Mouse (Mus musculus): ENCODE measurements around the gene Fmc1. TPM values are rescaled to one million over a fixed set of nuclear protein-coding genes. Genes with fewer than 3 reads are reported as not detected.
"Not testable (repeated sequence)": the region's sequence is repeated elsewhere in the genome, so short reads cannot be mapped to it uniquely, and the experiment has no call there.

Gene Fmc1
- polyA plus RNA-seq, 1 experiment = 314 TPM

- H3K27ac ChIP-seq (ENCODE audit: insufficient read depth, low read depth, low read length) = no peak overlapping the region
- H3K36me3 ChIP-seq (ENCODE audit: control insufficient read depth, insufficient read depth, low read length) = no peaks in the 10 kb centered on the region
- TF ChIP-seq CTCF (IDR thresholded peaks at IDR 0.05; ENCODE audit: extremely low read depth, insufficient read length, insufficient replicate concordance, low read depth, low read length) (no peak), POLR2A (IDR thresholded peaks at IDR 0.05; ENCODE audit: low read depth, low read length) (no peak)
- no peak overlapping the region for H3K4me3 ChIP-seq (ENCODE audit: low read depth, low read length)
- H3K4me1 ChIP-seq (ENCODE audit: control insufficient read depth, insufficient read depth, insufficient read length, low read length) = no peaks in the 10 kb centered on the region
- H3K27me3 ChIP-seq (ENCODE audit: control insufficient read depth, insufficient read depth, low read length) = no peaks in the 10 kb centered on the region
- 58% methylated on average over 1 of the region's 1 CpGs for WGBS
Observed at GRCm38 (mm10) chr6:38547707-38548106, 14.4 kb downstream of the Fmc1 start.

GRCm38 (mm10) chr6:38548595-38548994 lies 15.3 kb downstream of the Fmc1 start:
- 95% methylated on average over 7 of the region's 7 CpGs for whole genome bisulfite sequencing
- H3K27ac ChIP-seq (ENCODE audit: insufficient read depth, low read depth, low read length); H3K4me1 ChIP-seq (ENCODE audit: control insufficient read depth, insufficient read depth, insufficient read length, low read length); H3K27me3 ChIP-seq (ENCODE audit: control insufficient read depth, insufficient read depth, low read length); H3K36me3 ChIP-seq (ENCODE audit: control insufficient read depth, insufficient read depth, low read length); H3K4me3 ChIP-seq (ENCODE audit: low read depth, low read length): not testable (repeated sequence)

DNA sequence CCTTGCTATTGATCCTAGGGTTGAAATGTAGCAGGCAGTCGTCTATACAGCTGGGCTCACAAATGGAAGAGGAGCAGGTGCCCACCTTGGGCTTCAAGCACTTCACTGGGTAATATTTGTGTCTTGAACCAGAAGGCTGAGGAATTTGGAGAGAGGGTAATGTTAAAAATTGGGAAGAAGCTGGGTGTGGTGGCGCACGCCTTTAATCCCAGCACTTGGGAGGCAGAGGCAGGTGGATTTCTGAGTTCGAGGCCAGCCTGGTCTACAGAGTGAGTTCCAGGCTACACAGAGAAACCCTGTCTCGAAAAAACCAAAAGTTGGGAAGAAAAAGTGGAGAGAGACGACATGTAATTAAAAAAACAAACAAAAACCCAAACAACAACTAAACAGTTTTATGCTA lies 16.5 kb downstream of the Fmc1 start:
- 71% methylated on average over 6 of the region's 6 CpGs for WGBS
- not testable (repeated sequence) for H3K4me1 ChIP-seq (ENCODE audit: control insufficient read depth, insufficient read depth, insufficient read length, low read length); H3K27me3 ChIP-seq (ENCODE audit: control insufficient read depth, insufficient read depth, low read length); H3K4me3 ChIP-seq (ENCODE audit: low read depth, low read length); H3K27ac ChIP-seq (ENCODE audit: insufficient read depth, low read depth, low read length); H3K36me3 ChIP-seq (ENCODE audit: control insufficient read depth, insufficient read depth, low read length)

DNA sequence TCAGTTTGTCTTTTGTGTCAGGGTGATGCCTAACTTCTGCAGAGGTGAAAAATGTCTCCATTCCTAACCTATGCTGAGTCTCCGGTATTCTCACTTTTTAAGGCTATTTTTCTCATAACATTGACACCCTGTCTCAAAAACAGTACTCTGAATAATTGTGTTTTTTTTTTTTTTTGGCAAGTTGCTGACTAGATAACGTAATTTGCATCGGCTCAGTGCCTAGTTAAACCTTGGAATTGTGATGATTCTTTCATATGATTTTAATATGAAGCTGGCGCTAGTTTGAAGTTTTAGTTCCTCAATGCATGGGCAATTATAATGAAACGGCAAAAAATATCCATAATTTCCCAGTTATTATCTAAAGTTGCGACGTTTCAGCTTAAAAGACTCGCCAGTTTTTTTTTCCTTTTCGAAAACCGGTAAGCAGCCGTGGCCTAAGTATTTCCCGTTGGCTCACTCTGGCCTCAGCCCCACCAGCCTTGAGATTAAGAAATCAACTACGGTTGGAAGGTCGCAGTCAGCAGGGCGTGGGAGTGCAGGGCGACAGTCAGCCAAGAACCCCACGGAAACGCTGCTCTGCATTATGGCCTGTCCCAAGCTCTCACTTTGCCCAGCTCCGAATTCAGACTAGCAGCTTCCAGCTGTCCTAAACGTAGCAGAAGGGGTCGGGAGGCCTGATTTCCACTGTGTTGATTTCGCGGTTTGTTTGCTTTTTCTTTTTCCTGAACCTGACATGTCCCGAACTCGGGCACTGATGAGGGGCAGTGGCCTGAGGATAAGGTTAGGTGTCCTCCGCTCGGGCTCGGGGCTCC lies 17.2 kb downstream of the Fmc1 start:
- Histone ChIP-seq H3K4me1 (ENCODE audit: control insufficient read depth, insufficient read depth, insufficient read length, low read length) (no peaks in the 10 kb centered on the region), H3K4me3 (ENCODE audit: low read depth, low read length) (peak overlapping the region; percentile 71), H3K27me3 (ENCODE audit: control insufficient read depth, insufficient read depth, low read length) (no peaks in the 10 kb centered on the region), H3K36me3 (ENCODE audit: control insufficient read depth, insufficient read depth, low read length) (peaks cover 1% of the 10 kb centered on the region), H3K27ac (ENCODE audit: insufficient read depth, low read depth, low read length) (peak overlapping the region; percentile 96)
- TF ChIP-seq CTCF (IDR thresholded peaks at IDR 0.05; ENCODE audit: extremely low read depth, insufficient read length, insufficient replicate concordance, low read depth, low read length) (no peak), POLR2A (IDR thresholded peaks at IDR 0.05; ENCODE audit: low read depth, low read length) (peak; percentile 42; the same call in 1 of the 2 replicates)
- 2% methylated on average over 28 of the region's 28 CpGs for WGBS

DNA sequence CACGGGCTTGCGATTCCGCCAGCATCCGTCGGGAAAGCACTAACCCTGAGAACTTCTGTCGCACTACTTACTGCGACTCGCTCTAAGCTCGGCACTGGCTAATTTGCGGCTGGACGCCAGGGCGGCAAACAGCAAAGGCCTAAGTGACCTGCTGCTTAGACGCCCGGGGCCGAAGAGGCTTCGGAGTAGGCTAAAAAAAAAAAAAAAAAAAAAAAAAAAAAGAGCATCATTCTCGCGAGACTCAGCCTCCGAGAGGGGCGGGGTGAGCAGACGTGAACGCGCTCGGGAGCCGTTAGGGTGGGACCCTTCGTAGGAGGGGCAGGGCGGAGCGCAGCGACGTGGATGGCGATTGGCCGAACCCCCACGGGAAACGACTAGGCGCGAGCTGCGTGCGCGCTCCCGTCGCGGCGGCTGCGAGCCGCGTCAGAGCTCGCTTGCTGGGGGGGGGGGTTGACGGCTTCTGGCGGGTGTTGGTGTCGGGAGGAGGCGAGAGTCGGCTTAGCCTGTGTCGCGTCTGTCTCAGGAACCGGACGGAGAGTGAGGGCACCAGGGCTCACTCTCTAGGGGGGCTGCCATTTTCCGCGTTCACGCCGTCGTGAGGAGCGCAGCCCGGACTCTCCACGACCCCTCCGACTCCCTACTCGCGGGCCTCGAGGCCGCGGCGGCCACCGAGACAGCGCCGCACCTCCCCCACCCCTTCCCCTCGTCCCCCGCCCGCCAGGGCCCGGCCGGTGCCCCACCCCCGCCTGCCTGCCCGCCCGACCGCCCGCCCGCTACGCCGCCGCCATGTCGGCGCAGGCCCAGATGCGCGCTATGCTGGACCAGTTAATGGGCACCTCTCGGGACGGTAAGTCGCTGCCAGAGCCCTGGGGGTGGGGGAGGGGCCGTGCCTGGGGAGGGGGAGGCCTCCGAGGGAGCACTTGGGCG lies 18.0 kb downstream of the Fmc1 start, which contains the start of gene Luc7l2:
Luc7l2 (plus strand) TSS at position 273 of the 927 bp plus-strand sequence.
- Histone ChIP-seq H3K4me1 (ENCODE audit: control insufficient read depth, insufficient read depth, insufficient read length, low read length) (no peaks in the 10 kb centered on the region), H3K4me3 (ENCODE audit: low read depth, low read length) (peak within 1 kb of the TSS; percentile 96), H3K27me3 (ENCODE audit: control insufficient read depth, insufficient read depth, low read length) (no peaks in the 10 kb centered on the region), H3K36me3 (ENCODE audit: control insufficient read depth, insufficient read depth, low read length) (peaks cover 5% of the 10 kb centered on the region), H3K27ac (ENCODE audit: insufficient read depth, low read depth, low read length) (peak within 1 kb of the TSS; percentile 99)
- under 1% methylated on average over 97 of the region's 98 CpGs for WGBS
- peak; percentile 67 for TF ChIP-seq POLR2A (IDR thresholded peaks at IDR 0.05; ENCODE audit: low read depth, low read length)
- TF ChIP-seq CTCF (IDR thresholded peaks at IDR 0.05; ENCODE audit: extremely low read depth, insufficient read length, insufficient replicate concordance, low read depth, low read length) = no peak

DNA sequence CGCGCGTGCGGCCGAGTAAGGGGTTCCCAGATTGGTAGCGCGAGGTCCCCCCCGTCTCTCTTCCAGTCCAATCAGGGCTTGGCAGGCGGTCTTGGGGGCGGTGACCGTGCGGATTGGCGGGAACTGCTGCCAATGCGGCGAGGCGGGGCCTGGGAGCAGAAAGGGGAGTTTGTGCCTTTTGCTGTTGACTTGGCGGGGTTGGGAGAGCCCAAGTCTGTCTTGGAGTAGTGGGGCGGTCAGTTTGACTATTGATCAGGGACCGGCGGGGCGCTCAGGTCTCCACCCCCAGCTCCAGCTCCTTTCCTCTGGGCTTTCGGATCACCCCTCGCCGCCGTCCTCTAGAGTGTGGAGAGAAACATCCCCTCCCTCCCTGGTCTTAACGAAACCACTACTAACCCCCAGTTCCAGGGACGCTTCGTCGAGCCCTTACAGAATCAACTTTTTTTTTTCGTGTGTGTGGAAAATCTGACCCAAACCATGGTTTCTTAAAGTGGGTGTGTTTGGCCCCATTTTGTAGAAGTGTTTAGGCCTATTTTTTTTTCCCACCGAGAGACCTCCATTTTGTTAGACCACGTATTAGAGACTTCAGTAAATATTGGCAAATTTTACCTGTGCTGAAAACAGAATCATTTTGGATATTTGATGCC lies 18.8 kb downstream of the Fmc1 start:
- peak; percentile 51; the same call in 1 of the 2 replicates for TF ChIP-seq POLR2A (IDR thresholded peaks at IDR 0.05; ENCODE audit: low read depth, low read length)
- TF ChIP-seq CTCF (IDR thresholded peaks at IDR 0.05; ENCODE audit: extremely low read depth, insufficient read length, insufficient replicate concordance, low read depth, low read length) = no peak
- Histone ChIP-seq H3K27me3 (ENCODE audit: control insufficient read depth, insufficient read depth, low read length) (no peaks in the 10 kb centered on the region), H3K4me3 (ENCODE audit: low read depth, low read length) (peak overlapping the region; percentile 96), H3K27ac (ENCODE audit: insufficient read depth, low read depth, low read length) (peak overlapping the region; percentile 73), H3K36me3 (ENCODE audit: control insufficient read depth, insufficient read depth, low read length) (peaks cover 5% of the 10 kb centered on the region), H3K4me1 (ENCODE audit: control insufficient read depth, insufficient read depth, insufficient read length, low read length) (no peaks in the 10 kb centered on the region)
- WGBS = under 1% methylated on average over 29 of the region's 32 CpGs

- H3K4me1 ChIP-seq (ENCODE audit: control insufficient read depth, insufficient read depth, insufficient read length, low read length) = no peaks in the 10 kb centered on the region
- peaks cover 6% of the 10 kb centered on the region for H3K36me3 ChIP-seq (ENCODE audit: control insufficient read depth, insufficient read depth, low read length)
- no peak for TF ChIP-seq POLR2A (IDR thresholded peaks at IDR 0.05; ENCODE audit: low read depth, low read length)
- no peak for TF ChIP-seq CTCF (IDR thresholded peaks at IDR 0.05; ENCODE audit: extremely low read depth, insufficient read length, insufficient replicate concordance, low read depth, low read length)
- no peaks in the 10 kb centered on the region for H3K27me3 ChIP-seq (ENCODE audit: control insufficient read depth, insufficient read depth, low read length)
- no peak overlapping the region for H3K27ac ChIP-seq (ENCODE audit: insufficient read depth, low read depth, low read length)
- 13% methylated on average over 5 of the region's 5 CpGs for WGBS
- H3K4me3 ChIP-seq (ENCODE audit: low read depth, low read length) = no peak overlapping the region
Observed at GRCm38 (mm10) chr6:38552636-38553000, 19.3 kb downstream of the Fmc1 start.
